Mouse (Mus musculus) C2C12 (cell line): Measurements from ENCODE around the gene Cenpo. TPM values are rescaled to one million over a fixed set of nuclear protein-coding genes. Genes with fewer than 3 reads are reported as not detected.

Experiments
- H3K27me3 ChIP-seq: one replicate; pipeline ENCODE4 v1.6.1; 2011; ENCODE audit not compliant: control insufficient read depth, insufficient read depth, insufficient read length
- H3K36me3 ChIP-seq: one replicate; pipeline ENCODE4 v1.6.1; 2011; ENCODE audit not compliant: control insufficient read depth, insufficient read depth
- H3K4me3 ChIP-seq: one replicate; pipeline ENCODE4 v1.5.1; 2011; ENCODE audit warnings: mild to moderate bottlenecking, control low read depth; ENCODE audit not compliant: poor library complexity, insufficient read depth, severe bottlenecking
- H3K79me2 ChIP-seq: one replicate; pipeline ENCODE4 v1.6.1; 2011; ENCODE audit not compliant: control insufficient read depth, insufficient read depth
- H3K79me3 ChIP-seq: one replicate; pipeline ENCODE4 v1.6.1; 2011; ENCODE audit warnings: low read depth, control low read depth
- H3ac ChIP-seq: one replicate; pipeline ENCODE3; 2011; ENCODE audit warnings: low read depth; ENCODE audit not compliant: control insufficient read depth, insufficient read length
- CEBPB ChIP-seq: IDR thresholded peaks from one replicate; pipeline ENCODE4 v1.6.1; 2011; ENCODE audit warnings: low read depth, mild to moderate bottlenecking, control low read depth, moderate library complexity
- CTCF ChIP-seq: IDR thresholded peaks from one replicate; pipeline ENCODE4 v1.5.1; 2011; ENCODE audit not compliant: control insufficient read depth, insufficient read depth, insufficient read length
- FOSL1 ChIP-seq: IDR thresholded peaks from one replicate; pipeline ENCODE4 v1.8.0; 2011; ENCODE audit warnings: mild to moderate bottlenecking, low read length; ENCODE audit not compliant: poor library complexity, insufficient read depth, severe bottlenecking
- MAX ChIP-seq: IDR thresholded peaks from one replicate; pipeline ENCODE4 v1.6.1; 2011; ENCODE audit warnings: mild to moderate bottlenecking, control low read depth
- MYOD1 ChIP-seq: IDR thresholded peaks from one replicate; pipeline ENCODE4 v1.6.1; 2011; ENCODE audit warnings: low read depth; ENCODE audit not compliant: control insufficient read depth, insufficient read length
- MYOG ChIP-seq: IDR thresholded peaks from one replicate; pipeline ENCODE4 v1.6.1; 2011; ENCODE audit not compliant: control insufficient read depth, insufficient read length; ENCODE audit errors: extremely low read depth
- USF1 ChIP-seq: IDR thresholded peaks from one replicate; pipeline ENCODE4 v1.6.1; 2011; ENCODE audit warnings: low read depth, mild to moderate bottlenecking, control low read depth, moderate library complexity
- polyA plus RNA-seq: library from polyadenylated mRNA; unstranded; fragments of >200 nt; fragmentation: generic; extraction: Trizol; gene quantifications from one replicate; pipeline ENCODE4 v1.2.1, GENCODE M21; 2012; ENCODE audit warnings: missing spikeins

The Cenpo gene
- polyA plus RNA-seq, 1 experiment: 11.8 TPM

- TF ChIP-seq CTCF: no peak
- no peak for TF ChIP-seq MAX
- TF ChIP-seq USF1: no peak
- no peak for TF ChIP-seq MYOD1
- no peak for TF ChIP-seq FOSL1
- no peak for TF ChIP-seq MYOG
- TF ChIP-seq CEBPB: no peak
- H3K27me3 ChIP-seq: no peaks in the 10 kb centered on the region
- peaks cover 39% of the 10 kb centered on the region for H3K36me3 ChIP-seq
- H3K79me3 ChIP-seq: peaks cover 28% of the 10 kb centered on the region
- H3K79me2 ChIP-seq: peaks cover 50% of the 10 kb centered on the region
- H3ac ChIP-seq: peak overlapping the region; percentile 42
- H3K4me3 ChIP-seq: peak overlapping the region; percentile 63
Measured at GRCm38 (mm10) chr12:4232777-4233176, 1.3 kb downstream of the Cenpo start.

- Histone ChIP-seq H3K4me3 (no peak overlapping the region), H3K79me3 (peaks cover 35% of the 10 kb centered on the region), H3ac (no peak overlapping the region), H3K79me2 (peaks cover 62% of the 10 kb centered on the region), H3K36me3 (peaks cover 64% of the 10 kb centered on the region), H3K27me3 (no peaks in the 10 kb centered on the region)
- no peak for TF ChIP-seq MYOD1
- TF ChIP-seq MAX: no peak
- no peak for TF ChIP-seq USF1
- no peak for TF ChIP-seq MYOG
- no peak for TF ChIP-seq FOSL1
- no peak for TF ChIP-seq CTCF
- TF ChIP-seq CEBPB: no peak
Measured at GRCm38 (mm10) chr12:4230156-4230555, 3.9 kb downstream of the Cenpo start.

- Histone ChIP-seq H3K4me3 (no peak overlapping the region), H3K79me3 (no peaks in the 10 kb centered on the region), H3K79me2 (no peaks in the 10 kb centered on the region), H3ac (no peak overlapping the region), H3K36me3 (peaks cover 36% of the 10 kb centered on the region), H3K27me3 (no peaks in the 10 kb centered on the region)
- TF ChIP-seq CTCF (no peak), MYOD1 (no peak), FOSL1 (no peak), MYOG (no peak)
Measured at GRCm38 (mm10) chr12:4212908-4213307, 21.2 kb downstream of the Cenpo start.

GRCm38 (mm10) chr12:4211174-4211573 lies 22.9 kb downstream of the Cenpo start:
- peaks cover 22% of the 10 kb centered on the region for H3K36me3 ChIP-seq
- no peaks in the 10 kb centered on the region for H3K27me3 ChIP-seq
- no peak overlapping the region for H3ac ChIP-seq
- TF ChIP-seq MAX (no peak), FOSL1 (no peak), CTCF (no peak), MYOG (no peak), CEBPB (no peak), USF1 (no peak), MYOD1 (no peak)
- H3K79me2 ChIP-seq: no peaks in the 10 kb centered on the region
- no peaks in the 10 kb centered on the region for H3K79me3 ChIP-seq
- H3K4me3 ChIP-seq: no peak overlapping the region

- Histone ChIP-seq H3K79me2 (no peaks in the 10 kb centered on the region), H3K27me3 (no peaks in the 10 kb centered on the region), H3K36me3 (peaks cover 12% of the 10 kb centered on the region), H3K79me3 (no peaks in the 10 kb centered on the region), H3ac (no peak overlapping the region), H3K4me3 (no peak overlapping the region)
- no peak for TF ChIP-seq MYOD1
- TF ChIP-seq CTCF: no peak
- no peak for TF ChIP-seq USF1
- TF ChIP-seq MAX: no peak
- no peak for TF ChIP-seq MYOG
Measured at GRCm38 (mm10) chr12:4209196-4209595, 24.9 kb downstream of the Cenpo start.

GRCm38 (mm10) chr12:4208405-4209133 lies 25.5 kb downstream of the Cenpo start:
- no peaks in the 10 kb centered on the region for H3K27me3 ChIP-seq
- H3K79me2 ChIP-seq: no peaks in the 10 kb centered on the region
- no peaks in the 10 kb centered on the region for H3K79me3 ChIP-seq
- H3K36me3 ChIP-seq: peaks cover 12% of the 10 kb centered on the region
- TF ChIP-seq FOSL1 (no peak), MYOG (no peak), MAX (no peak), CTCF (peak; percentile 17), CEBPB (no peak)
- no peak overlapping the region for H3K4me3 ChIP-seq
- H3ac ChIP-seq: no peak overlapping the region
